Mouse (Mus musculus) T-cell, adult 2 months (primary cell): ENCODE measurements around the gene Pitx2.

Source experiments
- DNase-seq: peaks from one replicate; pipeline ENCODE4 v3.0.0; 2022; ENCODE audit warnings: low spot score

Gene Pitx2

GRCm38 (mm10) chr3:129199609-129200500, at the start of gene Pitx2:
Pitx2 (plus strand) TSS chr3:129199878.
- no peak for DNase-seq

GRCm38 (mm10) chr3:129150001-129150400, 49.7 kb upstream of the Pitx2 start:
- no peak for DNase-seq

- no peak for DNase-seq
Observed at GRCm38 (mm10) chr3:129151096-129151685, 48.5 kb upstream of the Pitx2 start.

- DNase-seq: no peak
Observed at GRCm38 (mm10) chr3:129158812-129159370, 40.8 kb upstream of the Pitx2 start.

- no peak for DNase-seq
Observed at GRCm38 (mm10) chr3:129161333-129162035, 38.2 kb upstream of the Pitx2 start.

- no peak for DNase-seq
Observed at GRCm38 (mm10) chr3:129164246-129164645, 35.4 kb upstream of the Pitx2 start.

- DNase-seq: no peak
Observed at GRCm38 (mm10) chr3:129165715-129166114, 34.0 kb upstream of the Pitx2 start.

- DNase-seq: no peak
Observed at GRCm38 (mm10) chr3:129166684-129167083, 33.0 kb upstream of the Pitx2 start.

- no peak for DNase-seq
Observed at GRCm38 (mm10) chr3:129170416-129170815, 29.3 kb upstream of the Pitx2 start.

GRCm38 (mm10) chr3:129171789-129172188, 27.9 kb upstream of the Pitx2 start:
- no peak for DNase-seq

GRCm38 (mm10) chr3:129194436-129194835, 5.2 kb upstream of the Pitx2 start:
- DNase-seq: no peak

- no peak for DNase-seq
Observed at GRCm38 (mm10) chr3:129195036-129195435, 4.6 kb upstream of the Pitx2 start.

- no peak for DNase-seq
Observed at GRCm38 (mm10) chr3:129195816-129196549, 3.7 kb upstream of the Pitx2 start.

GRCm38 (mm10) chr3:129196550-129196919, 3.1 kb upstream of the Pitx2 start:
- no peak for DNase-seq

GRCm38 (mm10) chr3:129197035-129197434, 2.6 kb upstream of the Pitx2 start:
- no peak for DNase-seq

- DNase-seq: no peak
Observed at GRCm38 (mm10) chr3:129197786-129198626, 1.7 kb upstream of the Pitx2 start.

GRCm38 (mm10) chr3:129198627-129198903, 1.1 kb upstream of the Pitx2 start:
- no peak for DNase-seq

- DNase-seq: no peak
Observed at GRCm38 (mm10) chr3:129199160-129199608, 494 bp upstream of the Pitx2 start.

GRCm38 (mm10) chr3:129200501-129200890, 818 bp downstream of the Pitx2 start:
- no peak for DNase-seq

- no peak for DNase-seq
Observed at GRCm38 (mm10) chr3:129201156-129201555, 1.5 kb downstream of the Pitx2 start.

GRCm38 (mm10) chr3:129201681-129202255, 2.1 kb downstream of the Pitx2 start:
- no peak for DNase-seq
